Mouse (Mus musculus) limb, embryonic 10.5 days (tissue): ENCODE measurements around the gene Nacc2. TPM values are rescaled to one million over a fixed set of nuclear protein-coding genes. Genes with fewer than 3 reads are reported as not detected.

Experiments
- DNase-seq: peaks from one replicate; pipeline ENCODE4 v3.0.0-alpha.2; 2017; ENCODE audit warnings: low spot score
- H3K27ac ChIP-seq: fragments of 300-500 bp; sonication (generic); 2 replicates; pipeline ENCODE4 v1.5.1; 2016; ENCODE audit warnings: mild to moderate bottlenecking
- H3K27me3 ChIP-seq: fragments of 300-500 bp; sonication (generic); 2 replicates; pipeline ENCODE4 v1.6.1; 2016; ENCODE audit warnings: low read depth, mild to moderate bottlenecking; ENCODE audit not compliant: poor library complexity, severe bottlenecking
- H3K36me3 ChIP-seq: fragments of 300-500 bp; sonication (generic); 2 replicates; pipeline ENCODE4 v1.6.1; 2016; ENCODE audit warnings: mild to moderate bottlenecking, moderate library complexity
- H3K4me1 ChIP-seq: fragments of 300-500 bp; sonication (generic); 2 replicates; pipeline ENCODE4 v1.6.1; 2016
- H3K4me3 ChIP-seq: fragments of 300-500 bp; sonication (generic); 2 replicates; pipeline ENCODE4 v1.5.1; 2016; ENCODE audit warnings: mild to moderate bottlenecking, moderate library complexity
- H3K9me3 ChIP-seq: fragments of 300-500 bp; sonication (generic); replicated peaks from 2 replicates; pipeline ENCODE4 v1.6.1; 2016; ENCODE audit warnings: mild to moderate bottlenecking
- WGBS: fragments of 180-500 bp; shearing (Covaris S2); methylation state at CpG from one replicate; pipeline ENCODE4 v1.1.7; 2016; 5-methylcytosine and 5-hydroxymethylcytosine counted together
- polyA plus RNA-seq: library from polyadenylated mRNA; unstranded; fragments of >200 nt; fragmentation: Nextera tagmentation; extraction: Ambion mirVana; gene quantifications from 2 replicates; pipeline ENCODE4 v1.2.1, GENCODE M21; 2016

Nacc2 gene
- polyA plus RNA-seq, 1 experiment from 2014 or later = 3.6 TPM

- WGBS = 89% methylated on average over 1 of the region's 1 CpGs
- no peak overlapping the region for H3K4me3 ChIP-seq
- DNase-seq = no peak
- H3K27me3 ChIP-seq = no peaks in the 10 kb centered on the region
- no peaks in the 10 kb centered on the region for H3K9me3 ChIP-seq
- no peaks in the 10 kb centered on the region for H3K36me3 ChIP-seq
- no peak overlapping the region for H3K27ac ChIP-seq
- peaks cover 14% of the 10 kb centered on the region for H3K4me1 ChIP-seq
Observed at GRCm38 (mm10) chr2:26022626-26023025, 100.4 kb downstream of the Nacc2 start.

- Histone ChIP-seq H3K36me3 (no peaks in the 10 kb centered on the region), H3K4me3 (peak overlapping the region; percentile 94), H3K9me3 (no peaks in the 10 kb centered on the region), H3K4me1 (peaks cover 14% of the 10 kb centered on the region), H3K27ac (peak overlapping the region; percentile 86; the same call in 1 of the 2 replicates), H3K27me3 (no peaks in the 10 kb centered on the region)
- no peak for DNase-seq
- WGBS = 81% methylated on average over 8 of the region's 8 CpGs
Observed at GRCm38 (mm10) chr2:26022258-26022565, 100.8 kb downstream of the Nacc2 start.

- WGBS = 7% methylated on average over 50 of the region's 50 CpGs
Observed at GRCm38 (mm10) chr2:26021561-26022257, 101.3 kb downstream of the Nacc2 start, which contains the start of gene Ubac1. TSS of gene Ubac1 (minus strand) at chr2:26021747.

GRCm38 (mm10) chr2:26020714-26021560, 102.1 kb downstream of the Nacc2 start:
- peaks cover 14% of the 10 kb centered on the region for H3K4me1 ChIP-seq
- no peak for DNase-seq
- H3K36me3 ChIP-seq = no peaks in the 10 kb centered on the region
- peak overlapping the region; percentile 86 for H3K27ac ChIP-seq
- H3K4me3 ChIP-seq = peak overlapping the region; percentile 94
- H3K27me3 ChIP-seq = no peaks in the 10 kb centered on the region
- H3K9me3 ChIP-seq = no peaks in the 10 kb centered on the region
- WGBS = 2% methylated on average over 38 of the region's 38 CpGs

More at GRCm38 (mm10) chr2:26021561-26022257, 101.3 kb downstream of the Nacc2 start, which contains the start of gene Ubac1:
- DNase-seq = peak; percentile 94
- Histone ChIP-seq H3K27me3 (no peaks in the 10 kb centered on the region), H3K36me3 (no peaks in the 10 kb centered on the region), H3K9me3 (no peaks in the 10 kb centered on the region), H3K27ac (peak within 1 kb of the TSS; percentile 86), H3K4me1 (peaks cover 14% of the 10 kb centered on the region), H3K4me3 (peak within 1 kb of the TSS; percentile 94)

GRCm38 (mm10) chr2:26019923-26020322, 103.1 kb downstream of the Nacc2 start:
- no peak overlapping the region for H3K27ac ChIP-seq
- DNase-seq = no peak
- no peaks in the 10 kb centered on the region for H3K27me3 ChIP-seq
- WGBS = 75% methylated on average over 3 of the region's 3 CpGs
- H3K9me3 ChIP-seq = no peaks in the 10 kb centered on the region
- peaks cover 14% of the 10 kb centered on the region for H3K4me1 ChIP-seq
- peak overlapping the region; percentile 94 for H3K4me3 ChIP-seq
- peaks cover 9% of the 10 kb centered on the region for H3K36me3 ChIP-seq

GRCm38 (mm10) chr2:26017326-26017725, 105.7 kb downstream of the Nacc2 start:
- Histone ChIP-seq H3K4me1 (peaks cover 14% of the 10 kb centered on the region), H3K27ac (no peak overlapping the region), H3K36me3 (peaks cover 35% of the 10 kb centered on the region), H3K27me3 (no peaks in the 10 kb centered on the region), H3K9me3 (no peaks in the 10 kb centered on the region), H3K4me3 (no peak overlapping the region)
- 89% methylated on average over 4 of the region's 4 CpGs for WGBS
- no peak for DNase-seq

GRCm38 (mm10) chr2:26013674-26014073, 109.3 kb downstream of the Nacc2 start:
- no peak for DNase-seq
- Histone ChIP-seq H3K4me3 (no peak overlapping the region), H3K36me3 (peaks cover 72% of the 10 kb centered on the region), H3K27me3 (no peaks in the 10 kb centered on the region), H3K4me1 (no peaks in the 10 kb centered on the region), H3K9me3 (no peaks in the 10 kb centered on the region), H3K27ac (no peak overlapping the region)
- 90% methylated on average over 3 of the region's 3 CpGs for WGBS

GRCm38 (mm10) chr2:26011420-26011819, 111.6 kb downstream of the Nacc2 start:
- Histone ChIP-seq H3K36me3 (peaks cover 95% of the 10 kb centered on the region), H3K4me1 (no peaks in the 10 kb centered on the region), H3K9me3 (no peaks in the 10 kb centered on the region), H3K27me3 (no peaks in the 10 kb centered on the region), H3K4me3 (no peak overlapping the region), H3K27ac (no peak overlapping the region)
- no peak for DNase-seq
- 75% methylated on average over 1 of the region's 1 CpGs for WGBS

Other genes with a start within 250 kb of the Nacc2 start
- 30.5 and 34.7 TPM in 2 replicates for gene Camsap1, start 139.9 kb downstream of the Nacc2 start, polyA plus RNA-seq
- 95.5 and 95.6 TPM in 2 replicates for gene Ubac1, start 101.5 kb downstream of the Nacc2 start, polyA plus RNA-seq
- 0.18 TPM in 1 of 2 replicates, not detected in the other for gene Lhx3, start 85.1 kb upstream of the Nacc2 start, polyA plus RNA-seq
- gene Qsox2, start 114.3 kb upstream of the Nacc2 start, polyA plus RNA-seq = 14.7 and 16.1 TPM in 2 replicates
- gene Ccdc187, start 171.3 kb upstream of the Nacc2 start, polyA plus RNA-seq = 0.01 TPM in 1 of 2 replicates, not detected in the other
- gene Gpsm1, start 192.3 kb upstream of the Nacc2 start, polyA plus RNA-seq = 83.6 and 91.4 TPM in 2 replicates
- 33.9 and 36.8 TPM in 2 replicates for gene Dnlz, start 228.9 kb upstream of the Nacc2 start, polyA plus RNA-seq
- 0.49 and 0.54 TPM in 2 replicates for gene Card9, start 237.7 kb upstream of the Nacc2 start, polyA plus RNA-seq